In genomic region chr14:24747796-24748496, GRCm38 (mm10) we compare ENCODE assay signal across 9 mouse cellular contexts.
DNase-seq lines count a peak whose midpoint lies in the region; ATAC-seq and TF ChIP-seq lines count a peak whose summit lies in the region.
"Had no signal": no experiment of that assay in that cellular context is flagged by ENCODE, and none has a peak within 500 bp of the region (broad histone marks: within the 10 kb centered on the region; RNA-seq: fewer than 3 reads in every experiment).

No protein-coding gene starts in this region.

- H3K4me2 ChIP-seq in forebrain, postnatal 0 days (ENCODE audit: low read depth): no peak overlapping the region
- no peak overlapping the region for H3K4me2 ChIP-seq in forebrain, embryonic 14.5 days (ENCODE audit: low read length)
- peak overlapping the region; percentile 20 for H3K4me2 ChIP-seq in heart, embryonic 11.5 days

- DNase-seq in forebrain, postnatal 0 days: no peak
- no peak for DNase-seq in forebrain, embryonic 14.5 days (ENCODE audit: low spot score)
- peak; percentile 56 for DNase-seq in kidney, postnatal 14 days
- DNase-seq in lung, postnatal 25 days (ENCODE audit: low spot score): peak; percentile 76
- DNase-seq in left cerebral cortex, postnatal 25 days (ENCODE audit: low spot score in 2 of 2): no peak
- DNase-seq in left cerebral cortex, postnatal 10 days (ENCODE audit: extremely low spot score in 1 of 2, low spot score in 2 of 2): no peak

- H3K36me3 ChIP-seq in forebrain, postnatal 0 days (ENCODE audit: insufficient read depth): no peaks in the 10 kb centered on the region
- H3K36me3 ChIP-seq in forebrain, embryonic 14.5 days (ENCODE audit: control insufficient read depth, insufficient read depth, low read length): no peaks in the 10 kb centered on the region
- no peaks in the 10 kb centered on the region for H3K36me3 ChIP-seq in heart, embryonic 11.5 days (ENCODE audit: control insufficient read depth, insufficient read depth, low read length)

- ATAC-seq in forebrain, postnatal 0 days: peak; percentile 66; the same call in 1 of the 2 replicates
- ATAC-seq in forebrain, embryonic 14.5 days: no peak
- ATAC-seq in heart, embryonic 11.5 days (replicated peaks; ENCODE audit: insufficient number of reproducible peaks, low FRiP score, low TSS enrichment): peak; percentile 73; the same call in 1 of the 2 replicates
- ATAC-seq in granulocyte monocyte progenitor cell, adult 5-6 weeks (replicated peaks; ENCODE audit: poor library complexity, severe bottlenecking): no peak

- intact Hi-C loops in left cerebral cortex, postnatal 25 days (cut with DNase I): no loop called here
- intact Hi-C loops in left cerebral cortex, postnatal 10 days (cut with DNase I): no loop called here

- no peak for TF ChIP-seq CTCF in forebrain, postnatal 0 days (IDR thresholded peaks at IDR 0.05; ENCODE audit: low read depth)

- no peaks in the 10 kb centered on the region for H3K27me3 ChIP-seq in forebrain, postnatal 0 days (ENCODE audit: insufficient read depth, low read length)
- no peaks in the 10 kb centered on the region for H3K27me3 ChIP-seq in forebrain, embryonic 14.5 days (replicated peaks; ENCODE audit: control insufficient read depth, insufficient read depth, low read length)
- no peaks in the 10 kb centered on the region for H3K27me3 ChIP-seq in heart, embryonic 11.5 days (ENCODE audit: control insufficient read depth, insufficient read depth, low read length)

- H3K9ac ChIP-seq in forebrain, postnatal 0 days: no peak overlapping the region
- H3K9ac ChIP-seq in forebrain, embryonic 14.5 days (ENCODE audit: low read length): no peak overlapping the region
- H3K9ac ChIP-seq in heart, embryonic 11.5 days (ENCODE audit: low read depth, low read length): no peak overlapping the region

- 51% methylated on average over 7 of the region's 7 CpGs for WGBS in forebrain, postnatal 0 days
- 60% methylated on average over 7 of the region's 7 CpGs for WGBS in forebrain, embryonic 14.5 days
- WGBS in heart, embryonic 11.5 days (ENCODE audit: insufficient replicate concordance): 24% methylated on average over 7 of the region's 7 CpGs

- 0 out of 2 replicates have a peak, but pooled peaks cover 4% of the 10 kb centered on the region for H3K4me1 ChIP-seq in forebrain, postnatal 0 days (ENCODE audit: insufficient read depth)
- peaks cover 13% of the 10 kb centered on the region for H3K4me1 ChIP-seq in forebrain, embryonic 14.5 days (ENCODE audit: control insufficient read depth, insufficient read depth, low read length)
- peaks cover 25% of the 10 kb centered on the region for H3K4me1 ChIP-seq in heart, embryonic 11.5 days (ENCODE audit: control insufficient read depth, insufficient read depth, low read length)

- H3K9me3 ChIP-seq in forebrain, postnatal 0 days (ENCODE audit: low read length): no peaks in the 10 kb centered on the region
- no peaks in the 10 kb centered on the region for H3K9me3 ChIP-seq in forebrain, embryonic 14.5 days (replicated peaks; ENCODE audit: control insufficient read depth, low read length)
- H3K9me3 ChIP-seq in heart, embryonic 11.5 days (replicated peaks; ENCODE audit: control insufficient read depth, low read length): no peaks in the 10 kb centered on the region

- no peak overlapping the region for H3K4me3 ChIP-seq in forebrain, postnatal 0 days (ENCODE audit: low read depth, low read length)
- H3K4me3 ChIP-seq in forebrain, embryonic 14.5 days (ENCODE audit: low read depth, low read length): no peak overlapping the region
- no peak overlapping the region for H3K4me3 ChIP-seq in heart, embryonic 11.5 days (ENCODE audit: low read depth, low read length)
- H3K4me3 ChIP-seq: myocyte had no signal

- no peak overlapping the region for H3K27ac ChIP-seq in forebrain, postnatal 0 days (ENCODE audit: low read depth, low read length)
- no peak overlapping the region for H3K27ac ChIP-seq in forebrain, embryonic 14.5 days (ENCODE audit: low read depth, low read length)
- peak overlapping the region; percentile 62 for H3K27ac ChIP-seq in heart, embryonic 11.5 days (ENCODE audit: low read depth, low read length)

Comparison
In these comparisons a context has a peak if more than half of its experiments do, and no peak if none do; other contexts are left out.
1. ATAC-seq: peak in forebrain, postnatal 0 days (single experiment) and heart, embryonic 11.5 days (single experiment); none in forebrain, embryonic 14.5 days (single experiment) and granulocyte monocyte progenitor cell, adult 5-6 weeks (single experiment).
2. DNase-seq: peak in kidney, postnatal 14 days (single experiment) and lung, postnatal 25 days (single experiment); none in forebrain, postnatal 0 days (single experiment), forebrain, embryonic 14.5 days (single experiment), left cerebral cortex, postnatal 25 days (0 of 2) and left cerebral cortex, postnatal 10 days (0 of 2).